Mouse (Mus musculus) heart, embryonic 12.5 days (tissue): ENCODE results near the gene Ctdnep1. TPM values are rescaled to one million over a fixed set of nuclear protein-coding genes. Genes with fewer than 3 reads are reported as not detected.
A peak's percentile ranks its signal among the peaks of the same experiment; 100 is the strongest.

Source experiments
- ATAC-seq: fragments of 200-750 bp; cut with Nextera tagmentation; 2 replicates; pipeline ENCODE4 v1.8.0; 2017; ENCODE audit warnings: moderate TSS enrichment, moderate library complexity; ENCODE audit not compliant: insufficient number of reproducible peaks, low FRiP score
- H3K27ac ChIP-seq: fragments of 300-500 bp; sonication (generic); 2 replicates; pipeline ENCODE4 v1.5.1; 2016; ENCODE audit warnings: mild to moderate bottlenecking, moderate library complexity; ENCODE audit not compliant: poor library complexity, severe bottlenecking
- H3K27me3 ChIP-seq: fragments of 300-500 bp; sonication (generic); replicated peaks from 2 replicates; pipeline ENCODE4 v1.6.1; 2016; ENCODE audit warnings: mild to moderate bottlenecking, moderate library complexity
- H3K36me3 ChIP-seq: fragments of 300-500 bp; sonication (generic); 2 replicates; pipeline ENCODE4 v1.6.1; 2016; ENCODE audit warnings: mild to moderate bottlenecking, moderate library complexity
- H3K4me1 ChIP-seq: fragments of 300-500 bp; sonication (generic); replicated peaks from 2 replicates; pipeline ENCODE4 v1.6.1; 2016; ENCODE audit warnings: mild to moderate bottlenecking
- H3K4me2 ChIP-seq: fragments of 300-500 bp; sonication (generic); 2 replicates; pipeline ENCODE4 v1.6.1; 2016; ENCODE audit warnings: mild to moderate bottlenecking, moderate library complexity
- H3K4me3 ChIP-seq: fragments of 300-500 bp; sonication (generic); 2 replicates; pipeline ENCODE4 v1.5.1; 2016; ENCODE audit warnings: mild to moderate bottlenecking
- H3K9ac ChIP-seq: fragments of 300-500 bp; sonication (generic); 2 replicates; pipeline ENCODE4 v1.6.1; 2016; ENCODE audit warnings: mild to moderate bottlenecking, moderate library complexity
- H3K9me3 ChIP-seq: fragments of 300-500 bp; sonication (generic); replicated peaks from 2 replicates; pipeline ENCODE4 v1.6.1; 2016; ENCODE audit warnings: mild to moderate bottlenecking, moderate library complexity
- WGBS: fragments of 180-500 bp; shearing (Covaris S2); methylation state at CpG from one replicate; pipeline ENCODE4 v1.1.7; 2016; 5-methylcytosine and 5-hydroxymethylcytosine counted together
- polyA plus RNA-seq: library from polyadenylated mRNA; unstranded; fragments of >200 nt; fragmentation: Nextera tagmentation; extraction: Ambion mirVana; gene quantifications from 2 replicates; pipeline ENCODE4 v1.2.1, GENCODE M21; 2016

Gene Ctdnep1
- polyA plus RNA-seq, 1 experiment from 2014 or later: 24.5 TPM

DNA sequence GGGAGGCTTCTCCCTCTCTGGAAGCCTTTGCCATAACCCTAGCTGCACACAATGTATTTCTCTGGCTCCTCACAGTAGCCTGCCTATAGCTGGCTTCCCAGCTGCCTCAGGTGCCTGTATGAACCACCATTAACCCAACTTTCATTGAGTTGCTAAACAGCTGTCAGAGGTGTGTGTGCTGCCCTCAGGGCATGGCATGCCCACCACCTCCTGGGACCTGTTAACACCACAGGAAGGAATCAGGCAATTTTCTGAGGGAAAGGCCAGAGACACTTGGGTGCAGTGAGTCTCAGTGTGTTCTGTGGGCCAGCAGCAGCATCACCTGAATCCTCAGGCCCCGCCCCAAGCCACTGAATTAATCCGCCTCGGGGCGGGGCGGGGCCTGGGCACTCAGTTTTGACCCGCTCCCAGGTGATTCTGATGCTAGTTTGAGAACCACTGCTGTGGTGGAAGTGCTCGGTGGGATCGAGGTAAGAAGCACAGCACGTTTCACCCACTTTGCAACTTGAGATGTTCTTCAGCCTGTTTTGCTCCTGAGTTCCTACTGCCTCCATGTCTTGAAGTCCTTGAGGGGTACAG, 42.5 kb upstream of the Ctdnep1 start:
- no peaks in the 10 kb centered on the region for H3K9me3 ChIP-seq
- peaks cover 53% of the 10 kb centered on the region for H3K27me3 ChIP-seq
- no peak overlapping the region for H3K4me3 ChIP-seq
- H3K4me2 ChIP-seq: no peak overlapping the region
- H3K4me1 ChIP-seq: peaks cover 28% of the 10 kb centered on the region
- H3K36me3 ChIP-seq: peaks cover 15% of the 10 kb centered on the region
- no peak for ATAC-seq
- H3K9ac ChIP-seq: no peak overlapping the region
- WGBS: 26% methylated on average over 9 of the region's 9 CpGs
- no peak overlapping the region for H3K27ac ChIP-seq

DNA sequence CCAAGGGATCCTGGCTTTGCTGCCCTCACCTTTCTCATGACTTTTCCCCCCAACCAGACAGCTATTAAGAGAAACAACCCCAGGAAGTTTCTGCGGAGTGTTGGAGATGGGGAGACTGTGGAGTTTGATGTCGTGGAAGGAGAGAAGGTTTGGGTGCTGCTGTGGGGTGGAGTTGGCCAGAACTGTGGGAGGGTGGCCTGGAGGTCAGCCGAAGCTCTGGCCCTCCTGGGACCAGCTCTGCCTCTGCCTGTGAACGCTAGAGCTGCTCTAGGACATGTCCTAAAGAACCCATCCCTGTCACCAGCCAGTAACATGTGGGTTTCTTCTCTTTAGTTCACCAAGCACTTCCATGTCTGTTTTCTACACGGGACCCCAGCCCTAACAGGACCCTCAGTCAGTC, 41.8 kb upstream of the Ctdnep1 start:
- 69% methylated on average over 5 of the region's 5 CpGs for WGBS
- peaks cover 21% of the 10 kb centered on the region for H3K36me3 ChIP-seq
- no peak overlapping the region for H3K27ac ChIP-seq
- no peak overlapping the region for H3K4me2 ChIP-seq
- no peak overlapping the region for H3K9ac ChIP-seq
- H3K4me1 ChIP-seq: peaks cover 24% of the 10 kb centered on the region
- H3K4me3 ChIP-seq: no peak overlapping the region
- peaks cover 55% of the 10 kb centered on the region for H3K27me3 ChIP-seq
- H3K9me3 ChIP-seq: no peaks in the 10 kb centered on the region
- no peak for ATAC-seq

GRCm38 (mm10) chr11:69939731-69940130, 41.2 kb upstream of the Ctdnep1 start:
- H3K4me3 ChIP-seq: no peak overlapping the region
- H3K4me2 ChIP-seq: no peak overlapping the region
- H3K4me1 ChIP-seq: peaks cover 22% of the 10 kb centered on the region
- H3K36me3 ChIP-seq: peaks cover 26% of the 10 kb centered on the region
- H3K9ac ChIP-seq: no peak overlapping the region
- peaks cover 60% of the 10 kb centered on the region for H3K27me3 ChIP-seq
- WGBS: 88% methylated on average over 17 of the region's 17 CpGs
- no peak for ATAC-seq
- no peaks in the 10 kb centered on the region for H3K9me3 ChIP-seq
- H3K27ac ChIP-seq: no peak overlapping the region

GRCm38 (mm10) chr11:69940962-69941361, 40.0 kb upstream of the Ctdnep1 start:
- Histone ChIP-seq H3K36me3 (peaks cover 38% of the 10 kb centered on the region), H3K4me1 (peaks cover 23% of the 10 kb centered on the region), H3K4me3 (no peak overlapping the region), H3K27me3 (peaks cover 59% of the 10 kb centered on the region), H3K9me3 (no peaks in the 10 kb centered on the region), H3K27ac (no peak overlapping the region), H3K9ac (no peak overlapping the region), H3K4me2 (no peak overlapping the region)
- 75% methylated on average over 4 of the region's 4 CpGs for whole genome bisulfite sequencing
- ATAC-seq: no peak

DNA sequence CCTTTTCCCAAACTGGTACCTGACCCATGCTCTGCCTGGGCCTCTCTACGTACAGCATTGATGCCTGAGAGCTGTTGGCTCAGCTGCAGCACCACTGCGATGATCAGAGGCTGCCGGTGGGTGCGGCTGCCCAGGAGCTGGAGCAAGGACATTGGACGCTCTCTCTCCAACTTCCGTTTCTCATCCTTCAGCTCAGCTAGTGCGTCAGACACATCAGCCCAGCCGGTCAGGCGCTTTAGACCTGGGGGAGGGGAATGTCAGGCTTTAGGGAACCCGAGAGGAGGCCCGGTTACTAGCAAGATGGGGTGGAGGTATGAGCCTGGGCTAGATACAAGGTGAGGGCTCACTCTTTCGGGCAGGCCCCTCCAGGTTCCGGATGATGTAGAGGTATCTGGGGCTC, 35.7 kb upstream of the Ctdnep1 start:
- 65% methylated on average over 13 of the region's 13 CpGs for WGBS
- peaks cover 29% of the 10 kb centered on the region for H3K4me1 ChIP-seq
- no peak overlapping the region for H3K27ac ChIP-seq
- peaks cover 41% of the 10 kb centered on the region for H3K36me3 ChIP-seq
- H3K4me3 ChIP-seq: no peak overlapping the region
- no peak for ATAC-seq
- 0 out of 2 replicates have a peak overlapping the region, but pooled peaks have one; percentile 16 for H3K9ac ChIP-seq
- H3K27me3 ChIP-seq: peaks cover 17% of the 10 kb centered on the region
- H3K4me2 ChIP-seq: no peak overlapping the region
- no peaks in the 10 kb centered on the region for H3K9me3 ChIP-seq

DNA sequence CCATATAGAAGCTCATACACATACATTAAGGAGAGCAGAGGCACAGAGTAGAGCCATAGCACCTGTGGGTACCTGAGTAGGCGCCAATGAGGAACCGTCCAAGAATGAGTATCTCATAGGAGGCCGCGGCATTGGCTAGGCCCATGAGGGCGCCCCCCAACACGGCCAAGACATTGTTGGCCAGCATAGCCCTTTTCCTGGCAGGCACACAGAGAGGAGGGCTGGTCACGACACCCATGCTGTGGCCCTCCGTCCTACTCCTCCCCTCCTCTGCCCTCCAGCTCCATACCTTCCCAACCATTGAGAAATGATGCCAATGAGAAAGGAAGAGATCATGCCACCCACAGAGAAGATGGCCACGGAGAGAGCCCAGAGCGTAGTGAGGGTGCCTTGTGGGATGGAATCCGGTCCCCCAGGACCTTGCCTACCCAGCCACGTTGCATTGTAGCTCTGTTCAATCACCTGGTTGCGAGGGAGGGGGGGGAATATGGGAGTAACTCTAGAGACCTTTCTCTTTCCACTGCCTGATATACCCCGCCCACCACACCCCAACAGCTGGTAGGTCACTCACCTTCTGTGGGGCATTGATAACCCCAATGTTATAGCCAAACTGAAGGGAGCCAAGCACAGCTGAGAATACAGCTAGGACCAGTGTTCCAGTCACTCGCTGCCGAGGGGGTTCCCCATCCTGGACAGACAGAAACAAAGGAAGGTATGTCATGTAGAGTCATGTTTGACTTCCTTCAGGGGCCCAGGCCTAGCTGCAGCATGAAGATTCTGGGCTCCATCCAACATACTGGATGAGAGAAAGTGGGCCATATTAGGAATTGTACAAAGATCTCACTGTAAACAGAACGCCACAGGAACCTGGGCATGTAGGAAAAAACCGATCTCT, 34.7 kb upstream of the Ctdnep1 start:
- Histone ChIP-seq H3K9me3 (no peaks in the 10 kb centered on the region), H3K4me1 (peaks cover 29% of the 10 kb centered on the region), H3K27ac (peak overlapping the region; percentile 89), H3K27me3 (peaks cover 12% of the 10 kb centered on the region; the same call in 1 of the 2 replicates), H3K9ac (0 out of 2 replicates have a peak overlapping the region, but pooled peaks have one; percentile 60), H3K36me3 (peaks cover 41% of the 10 kb centered on the region), H3K4me2 (peak overlapping the region; percentile 81), H3K4me3 (peak overlapping the region; percentile 59)
- 87% methylated on average over 18 of the region's 18 CpGs for WGBS
- peak; percentile 41; the same call in 1 of the 2 replicates for ATAC-seq

- H3K36me3 ChIP-seq: peaks cover 36% of the 10 kb centered on the region
- peak; percentile 65 for ATAC-seq
- peaks cover 12% of the 10 kb centered on the region for H3K27me3 ChIP-seq
- H3K9me3 ChIP-seq: no peaks in the 10 kb centered on the region
- 3% methylated on average over 29 of the region's 29 CpGs for WGBS
- peaks cover 29% of the 10 kb centered on the region for H3K4me1 ChIP-seq
- H3K4me2 ChIP-seq: peak overlapping the region; percentile 81
- peak overlapping the region; percentile 60 for H3K9ac ChIP-seq
- peak overlapping the region; percentile 89 for H3K27ac ChIP-seq
- peak overlapping the region; percentile 59 for H3K4me3 ChIP-seq
These were observed 33.5 kb upstream of the Ctdnep1 start for GRCm38 (mm10) chr11:69947337-69948065.

- Histone ChIP-seq H3K36me3 (peaks cover 29% of the 10 kb centered on the region), H3K4me2 (peak within 1 kb of the TSS; percentile 81), H3K27me3 (peaks cover 7% of the 10 kb centered on the region), H3K27ac (peak within 1 kb of the TSS; percentile 89), H3K4me1 (peaks cover 32% of the 10 kb centered on the region), H3K4me3 (peak within 1 kb of the TSS; percentile 59), H3K9me3 (no peaks in the 10 kb centered on the region), H3K9ac (peak within 1 kb of the TSS; percentile 60)
- under 1% methylated on average over 34 of the region's 34 CpGs for WGBS
- peak; percentile 95 for ATAC-seq
These were observed 32.7 kb upstream of the Ctdnep1 start, which contains the start of gene Slc2a4 for GRCm38 (mm10) chr11:69948066-69948762. Gene Slc2a4 (minus strand): TSS chr11:69948188.

GRCm38 (mm10) chr11:69948763-69949150, 32.2 kb upstream of the Ctdnep1 start:
- peaks cover 7% of the 10 kb centered on the region for H3K27me3 ChIP-seq
- H3K36me3 ChIP-seq: peaks cover 25% of the 10 kb centered on the region
- peak overlapping the region; percentile 59 for H3K4me3 ChIP-seq
- H3K9ac ChIP-seq: peak overlapping the region; percentile 60
- under 1% methylated on average over 14 of the region's 14 CpGs for WGBS
- H3K4me1 ChIP-seq: peaks cover 38% of the 10 kb centered on the region
- H3K4me2 ChIP-seq: peak overlapping the region; percentile 81
- H3K9me3 ChIP-seq: no peaks in the 10 kb centered on the region
- peak overlapping the region; percentile 89 for H3K27ac ChIP-seq
- ATAC-seq: 0 out of 2 replicates have a peak, but pooled peaks have one; percentile 31

DNA sequence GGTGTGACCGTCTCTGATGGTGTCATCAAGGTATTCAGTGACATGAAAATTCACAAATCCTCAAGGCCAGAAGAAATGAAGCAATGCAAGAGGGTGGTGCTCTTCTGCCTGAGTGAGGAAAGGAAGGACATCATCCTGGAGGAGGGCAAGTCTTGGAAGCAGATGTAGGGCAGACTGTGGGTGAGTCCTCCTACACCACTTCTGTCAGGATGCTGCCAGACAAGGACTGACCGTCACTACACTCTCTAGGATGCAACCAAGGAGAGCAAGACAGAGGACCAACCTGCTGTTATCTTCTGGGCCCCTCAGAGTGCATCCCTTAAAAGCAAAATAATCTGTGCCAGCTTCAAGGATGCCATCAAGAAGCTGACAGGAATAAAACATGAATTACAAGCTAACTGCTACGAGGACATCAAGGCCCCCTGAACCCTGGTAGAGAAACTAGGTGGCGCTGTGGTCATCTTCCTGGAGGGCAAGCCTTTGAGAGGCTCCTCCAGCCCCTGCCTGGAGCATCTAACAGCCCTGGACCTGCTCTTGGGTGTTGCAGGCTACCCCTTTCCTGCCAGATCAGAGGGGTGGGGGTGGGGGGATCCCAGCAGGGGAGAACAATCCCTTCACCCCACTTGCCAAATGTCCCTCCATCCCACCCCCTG, 30.0 kb upstream of the Ctdnep1 start:
- 38% methylated on average over 4 of the region's 4 CpGs for WGBS
- no peak for ATAC-seq
- Histone ChIP-seq H3K36me3 (0 out of 2 replicates have a peak, but pooled peaks cover 3% of the 10 kb centered on the region), H3K4me1 (peaks cover 34% of the 10 kb centered on the region), H3K4me3 (no peak overlapping the region), H3K27ac (no peak overlapping the region), H3K27me3 (peaks cover 4% of the 10 kb centered on the region), H3K9ac (no peak overlapping the region), H3K9me3 (no peaks in the 10 kb centered on the region), H3K4me2 (no peak overlapping the region)
